Mouse (Mus musculus): ENCODE results near the gene 1700069L16Rik. TPM values are rescaled to one million over a fixed set of nuclear protein-coding genes. Genes with fewer than 3 reads are reported as not detected.

1700069L16Rik gene
- polyA plus RNA-seq, 1 experiment from 2014 or later = not detected

DNA sequence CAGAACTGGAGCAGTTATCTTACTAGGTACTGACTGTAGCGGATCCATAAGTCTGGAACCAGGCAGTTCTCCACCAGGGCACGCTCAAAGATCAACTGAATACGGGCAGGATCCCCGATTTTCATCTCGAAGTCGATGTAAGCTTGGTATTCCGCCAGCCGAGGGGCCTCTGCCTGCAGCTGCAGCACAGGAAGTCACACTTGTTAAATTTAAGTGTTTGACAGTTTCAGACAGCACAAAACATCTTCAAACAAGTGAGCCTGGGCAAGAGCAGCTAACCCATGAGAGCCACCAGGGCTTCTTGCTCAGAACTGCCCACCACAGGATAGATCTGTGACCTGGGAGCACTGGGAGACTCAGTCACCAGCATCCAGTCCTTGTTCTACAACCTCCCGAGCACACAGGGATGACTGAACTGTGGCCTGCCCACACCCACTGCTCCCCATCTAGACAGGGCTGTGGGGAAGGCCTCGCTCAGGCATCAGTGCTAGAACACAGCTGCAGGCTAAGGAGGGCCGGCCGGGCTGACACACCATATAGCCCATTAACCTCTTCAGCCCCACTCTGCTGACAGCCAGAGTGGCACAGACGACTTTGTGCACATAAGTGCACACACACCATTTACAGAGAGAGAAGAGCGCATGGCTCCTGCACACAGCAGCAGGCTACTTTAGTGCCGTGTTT lies 30.9 kb upstream of the 1700069L16Rik start:
- H3K27me3 ChIP-seq = no peaks in the 10 kb centered on the region
- ATAC-seq (no peak), DNase-seq (ENCODE audit: low read depth, low spot score) (no peak)
- CTCF ChIA-PET = interaction anchor here (1.5 kb wide), 1 partner anchor 10 kb away, joined by 3 read pairs; no protein-coding TSS in a partner anchor
- POLR2A ChIA-PET = interaction anchor here (0.6 to 1.5 kb wide), 2 partner anchors 10 to 398 kb away, joined by 4 to 5 read pairs; partner anchors contain the start of gene Aym1
- in situ Hi-C loops (cut with MboI; ENCODE audit: low pct_unique_long_range_greater_than_20kb) = loop anchor here (25.0 kb wide), 1 partner anchor 1443 kb away; no protein-coding TSS in a partner anchor
- TF ChIP-seq CTCF (IDR thresholded peaks at IDR 0.05) = no peak

- ATAC-seq = no peak
- CTCF ChIA-PET = no interaction called here
- DNase-seq (ENCODE audit: low read depth, low spot score) = no peak
- H3K27me3 ChIP-seq = no peaks in the 10 kb centered on the region
- no peak for TF ChIP-seq CTCF (IDR thresholded peaks at IDR 0.05)
- POLR2A ChIA-PET = no interaction called here
- in situ Hi-C loops (cut with MboI; ENCODE audit: low pct_unique_long_range_greater_than_20kb) = loop anchor here (25.0 kb wide), 1 partner anchor 1439 kb away; no protein-coding TSS in a partner anchor
Observed at GRCm38 (mm10) chr5:113751521-113752157, 27.1 kb upstream of the 1700069L16Rik start.

- in situ Hi-C loops (cut with MboI; ENCODE audit: low pct_unique_long_range_greater_than_20kb) = loop anchor here (25.0 kb wide), 1 partner anchor 661 kb away; the partner anchor contains the start of gene Crybb3
- DNase-seq (ENCODE audit: low read depth, low spot score) = no peak
- no peaks in the 10 kb centered on the region for H3K27me3 ChIP-seq
- no peak for ATAC-seq
- POLR2A ChIA-PET = interaction anchor here (0.6 kb wide), 1 partner anchor 11 kb away, joined by 3 read pairs; no protein-coding TSS in a partner anchor
- CTCF ChIA-PET = interaction anchor here (1.3 kb wide), 1 partner anchor 16 kb away, joined by 3 read pairs; no protein-coding TSS in a partner anchor
- TF ChIP-seq CTCF (IDR thresholded peaks at IDR 0.05) = no peak
Observed at GRCm38 (mm10) chr5:113748556-113749331, 24.2 kb upstream of the 1700069L16Rik start.

DNA sequence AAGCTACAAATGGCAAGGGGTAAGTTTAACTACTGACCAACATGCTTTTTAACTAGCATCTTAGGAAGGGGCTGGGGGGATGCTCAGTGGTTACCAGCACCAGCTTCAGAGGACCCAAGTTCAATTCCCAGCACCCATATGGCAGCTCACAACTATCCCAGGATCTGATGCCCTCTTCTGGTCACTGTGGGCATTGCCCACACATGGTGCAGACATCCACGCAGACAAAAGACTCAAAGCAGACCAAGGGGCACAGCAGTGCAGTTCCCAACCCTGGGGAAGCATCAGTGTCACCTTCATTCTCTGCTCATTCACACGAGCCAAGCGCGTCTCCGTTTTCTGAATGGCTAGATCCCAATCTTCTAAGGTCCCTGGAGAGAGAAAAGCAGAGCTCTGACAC lies 23.1 kb upstream of the 1700069L16Rik start:
- no peaks in the 10 kb centered on the region for H3K27me3 ChIP-seq
- ATAC-seq (no peak), DNase-seq (ENCODE audit: low read depth, low spot score) (no peak)
- POLR2A ChIA-PET = no interaction called here
- CTCF ChIA-PET = interaction anchor here (1.4 kb wide), 1 partner anchor 14 kb away, joined by 4 read pairs; no protein-coding TSS in a partner anchor
- no peak for TF ChIP-seq CTCF (IDR thresholded peaks at IDR 0.05)
- in situ Hi-C loops (cut with MboI; ENCODE audit: low pct_unique_long_range_greater_than_20kb) = loop anchor here (25.0 kb wide), 1 partner anchor 660 kb away; the partner anchor contains the start of gene Crybb3

DNA sequence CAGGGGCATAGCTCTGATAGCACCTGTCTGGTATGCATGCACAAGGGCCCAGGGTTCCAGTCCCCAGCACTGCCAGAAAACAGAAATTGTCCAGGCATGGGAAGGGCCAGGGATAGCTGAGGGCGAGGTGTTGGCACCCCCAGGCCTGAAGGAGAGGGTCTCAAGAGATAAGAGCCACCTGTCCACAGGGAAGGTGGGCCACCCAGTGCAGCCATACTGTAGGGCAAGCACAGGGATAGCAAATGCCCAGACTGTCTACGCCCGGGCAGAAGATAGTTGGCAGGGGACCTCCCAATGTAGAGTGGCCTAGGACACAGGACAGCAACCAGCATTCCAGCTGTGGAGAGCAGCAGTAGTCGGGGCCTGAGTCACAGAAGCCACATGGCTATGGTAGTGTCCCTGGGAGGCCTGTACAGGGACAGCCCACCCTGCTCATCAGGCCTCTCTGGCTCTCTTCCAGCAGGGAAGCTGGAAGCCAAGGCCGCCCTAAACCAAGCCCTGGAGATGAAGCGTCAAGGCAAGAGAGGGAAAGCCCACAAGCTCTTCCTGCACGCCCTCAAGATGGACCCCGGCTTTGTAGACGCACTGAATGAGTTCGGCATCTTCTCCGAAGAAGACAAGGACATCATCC lies 13.2 kb upstream of the 1700069L16Rik start:
- DNase-seq (ENCODE audit: low read depth, low spot score) = no peak
- POLR2A ChIA-PET = interaction anchor here (0.6 to 1.1 kb wide), 2 partner anchors 12 to 96 kb away, joined by 3 read pairs; no protein-coding TSS in a partner anchor
- ATAC-seq = no peak
- in situ Hi-C loops (cut with MboI; ENCODE audit: low pct_unique_long_range_greater_than_20kb) = loop anchor here (25.0 kb wide), 1 partner anchor 650 kb away; the partner anchor contains the start of gene Crybb3
- CTCF ChIA-PET = no interaction called here
- no peak for TF ChIP-seq CTCF (IDR thresholded peaks at IDR 0.05)
- H3K27me3 ChIP-seq = no peaks in the 10 kb centered on the region

- in situ Hi-C loops (cut with MboI; ENCODE audit: low pct_unique_long_range_greater_than_20kb) = loop anchor here (25.0 kb wide), 1 partner anchor 649 kb away; the partner anchor contains the start of gene Crybb3
- POLR2A ChIA-PET = no interaction called here
- DNase-seq (ENCODE audit: low read depth, low spot score) (no peak), ATAC-seq (no peak)
- CTCF ChIA-PET = no interaction called here
- H3K27me3 ChIP-seq = no peaks in the 10 kb centered on the region
- no peak for TF ChIP-seq CTCF (IDR thresholded peaks at IDR 0.05)
Observed at GRCm38 (mm10) chr5:113736522-113737164, 12.1 kb upstream of the 1700069L16Rik start.

DNA sequence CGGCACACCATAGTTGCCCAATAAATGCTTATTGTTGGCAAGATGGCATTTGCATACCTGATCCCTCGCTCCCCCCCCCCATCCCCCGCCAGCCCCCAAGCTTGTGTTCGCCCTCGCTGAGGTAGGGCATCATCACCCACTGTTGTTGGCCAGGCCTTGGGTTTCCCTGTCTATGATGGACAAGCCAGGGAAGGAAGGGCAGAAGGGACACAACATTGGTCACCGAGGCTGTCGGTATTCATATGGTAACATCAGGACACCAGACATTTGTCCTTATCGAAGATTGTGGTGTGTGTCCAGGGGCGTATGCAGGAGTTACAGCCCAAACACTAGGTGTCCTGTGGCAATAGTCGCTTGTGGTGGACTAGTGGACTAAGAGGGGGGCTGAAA lies 11.5 kb upstream of the 1700069L16Rik start:
- ATAC-seq = peak; percentile 9
- in situ Hi-C loops (cut with MboI; ENCODE audit: low pct_unique_long_range_greater_than_20kb) = loop anchor here (25.0 kb wide), 1 partner anchor 649 kb away; the partner anchor contains the start of gene Crybb3
- CTCF ChIA-PET = interaction anchor here (1.0 to 1.5 kb wide), 2 partner anchors 11 to 368 kb away, joined by 3 to 4 read pairs; partner anchors contain the start of gene 1700069L16Rik
- no peak for DNase-seq (ENCODE audit: low read depth, low spot score)
- H3K27me3 ChIP-seq = no peaks in the 10 kb centered on the region
- no peak for TF ChIP-seq CTCF (IDR thresholded peaks at IDR 0.05)
- POLR2A ChIA-PET = no interaction called here

- ChIA-PET POLR2A (interaction anchor here (0.6 kb wide), 1 partner anchor 806 kb away, joined by 3 read pairs; no protein-coding TSS in a partner anchor), CTCF (interaction anchor here (1.0 to 1.5 kb wide), 2 partner anchors 11 to 368 kb away, joined by 3 to 4 read pairs; partner anchors contain the start of gene 1700069L16Rik)
- no peak for TF ChIP-seq CTCF (IDR thresholded peaks at IDR 0.05)
- in situ Hi-C loops (cut with MboI; ENCODE audit: low pct_unique_long_range_greater_than_20kb) = loop anchor here (25.0 kb wide), 1 partner anchor 648 kb away; the partner anchor contains the start of gene Crybb3
- peak; percentile 59 for DNase-seq (ENCODE audit: low read depth, low spot score)
- no peaks in the 10 kb centered on the region for H3K27me3 ChIP-seq
- peak; percentile 95 for ATAC-seq
Observed at GRCm38 (mm10) chr5:113735345-113736112, 11.0 kb upstream of the 1700069L16Rik start, which contains the start of gene Ficd. TSS of gene Ficd (plus strand) at chr5:113735803.

Data from Patski (cell line).